Mouse (Mus musculus) stomach, embryonic 14.5 days (tissue): Measurements from ENCODE around the gene Dio2. TPM values are rescaled to one million over a fixed set of nuclear protein-coding genes. Genes with fewer than 3 reads are reported as not detected.

Experiments
- ATAC-seq: fragments of 200-750 bp; cut with Nextera tagmentation; 2 replicates; pipeline ENCODE4 v1.8.0; 2017; ENCODE audit warnings: low read depth, moderate TSS enrichment; ENCODE audit not compliant: insufficient number of reproducible peaks, insufficient read depth, low FRiP score
- H3K27ac ChIP-seq: fragments of 300-500 bp; sonication (generic); 2 replicates; pipeline ENCODE4 v1.5.1; 2014; ENCODE audit warnings: mild to moderate bottlenecking, low read length, moderate library complexity, mixed read lengths
- H3K27me3 ChIP-seq: fragments of 300-500 bp; sonication (generic); 2 replicates; pipeline ENCODE4 v1.6.1; 2014; ENCODE audit warnings: low read length, control low read depth, mixed read lengths; ENCODE audit not compliant: control insufficient read depth, insufficient read depth
- H3K36me3 ChIP-seq: fragments of 300-500 bp; sonication (generic); 2 replicates; pipeline ENCODE4 v1.6.1; 2014; ENCODE audit warnings: mild to moderate bottlenecking, control low read depth, low read length, moderate library complexity, mixed read lengths; ENCODE audit not compliant: control insufficient read depth, insufficient read depth
- H3K4me1 ChIP-seq: fragments of 300-500 bp; sonication (generic); 2 replicates; pipeline ENCODE4 v1.6.1; 2014; ENCODE audit warnings: low read length, control low read depth, mixed read lengths; ENCODE audit not compliant: control insufficient read depth, insufficient read depth
- H3K4me2 ChIP-seq: fragments of 300-500 bp; sonication (generic); replicated peaks from 2 replicates; pipeline ENCODE4 v1.6.1; 2014; ENCODE audit warnings: low read depth, low read length, control low read depth
- H3K4me3 ChIP-seq: fragments of 300-500 bp; sonication (generic); 2 replicates; pipeline ENCODE4 v1.5.1; 2014; ENCODE audit warnings: low read depth, low read length, control low read depth
- H3K9ac ChIP-seq: fragments of 300-500 bp; sonication (generic); replicated peaks from 2 replicates; pipeline ENCODE4 v1.6.1; 2014; ENCODE audit warnings: low read depth, mild to moderate bottlenecking, control low read depth, low read length, moderate library complexity, mixed read lengths
- H3K9me3 ChIP-seq: fragments of 300-500 bp; sonication (generic); 2 replicates; pipeline ENCODE4 v1.6.1; 2016; ENCODE audit warnings: low read depth, low read length, control low read depth; ENCODE audit not compliant: control insufficient read depth
- WGBS: fragments of 180-500 bp; shearing (Covaris S2); extraction: QIAGEN DNeasy Blood & Tissue Kit; methylation state at CpG from one replicate; pipeline ENCODE4 v1.1.7; 2014; 5-methylcytosine and 5-hydroxymethylcytosine counted together
- polyA plus RNA-seq: library from polyadenylated mRNA; unstranded; fragments of >200 nt; fragmentation: Nextera tagmentation; extraction: Ambion mirVana; gene quantifications from 2 replicates; pipeline ENCODE4 v1.2.1, GENCODE M21; 2014

Dio2 gene
- polyA plus RNA-seq, 1 experiment from 2014 or later, result 0.77 TPM

- Histone ChIP-seq H3K4me2 (no peak overlapping the region), H3K4me3 (no peak overlapping the region), H3K9me3 (no peaks in the 10 kb centered on the region), H3K27me3 (no peaks in the 10 kb centered on the region), H3K4me1 (no peaks in the 10 kb centered on the region), H3K27ac (no peak overlapping the region), H3K9ac (no peak overlapping the region), H3K36me3 (no peaks in the 10 kb centered on the region)
- WGBS, result 52% methylated on average over 10 of the region's 10 CpGs
- ATAC-seq, result no peak
Observed at GRCm38 (mm10) chr12:90729648-90730047, 8.6 kb downstream of the Dio2 start.

GRCm38 (mm10) chr12:90725107-90725506 is 13.1 kb downstream of the Dio2 start:
- Histone ChIP-seq H3K27me3 (no peaks in the 10 kb centered on the region), H3K36me3 (no peaks in the 10 kb centered on the region), H3K4me3 (no peak overlapping the region), H3K9ac (no peak overlapping the region), H3K27ac (no peak overlapping the region), H3K9me3 (no peaks in the 10 kb centered on the region), H3K4me1 (no peaks in the 10 kb centered on the region), H3K4me2 (no peak overlapping the region)
- ATAC-seq, result no peak
- 51% methylated on average over 8 of the region's 8 CpGs for WGBS

GRCm38 (mm10) chr12:90724644-90725043 is 13.6 kb downstream of the Dio2 start:
- H3K36me3 ChIP-seq, result no peaks in the 10 kb centered on the region
- H3K4me1 ChIP-seq, result no peaks in the 10 kb centered on the region
- H3K27me3 ChIP-seq, result no peaks in the 10 kb centered on the region
- no peak overlapping the region for H3K4me2 ChIP-seq
- H3K27ac ChIP-seq, result no peak overlapping the region
- no peak for ATAC-seq
- no peaks in the 10 kb centered on the region for H3K9me3 ChIP-seq
- no peak overlapping the region for H3K9ac ChIP-seq
- WGBS, result 79% methylated on average over 11 of the region's 11 CpGs
- no peak overlapping the region for H3K4me3 ChIP-seq

GRCm38 (mm10) chr12:90694135-90694534 is 44.1 kb downstream of the Dio2 start:
- no peaks in the 10 kb centered on the region for H3K36me3 ChIP-seq
- H3K27ac ChIP-seq, result no peak overlapping the region
- no peak overlapping the region for H3K9ac ChIP-seq
- no peaks in the 10 kb centered on the region for H3K4me1 ChIP-seq
- WGBS, result 88% methylated on average over 2 of the region's 2 CpGs
- H3K9me3 ChIP-seq, result no peaks in the 10 kb centered on the region
- H3K27me3 ChIP-seq, result no peaks in the 10 kb centered on the region
- ATAC-seq, result no peak
- H3K4me2 ChIP-seq, result no peak overlapping the region
- H3K4me3 ChIP-seq, result no peak overlapping the region
